Mouse (Mus musculus): Measurements from ENCODE around the gene Hs3st3a1. TPM values are rescaled to one million over a fixed set of nuclear protein-coding genes. Genes with fewer than 3 reads are reported as not detected.

Gene Hs3st3a1
- polyA plus RNA-seq, 1 experiment from 2014 or later: 2.5 TPM

GRCm38 (mm10) chr11:64495935-64496334 lies 60.8 kb downstream of the Hs3st3a1 start:
- 29% methylated on average over 3 of the region's 3 CpGs for WGBS
- ATAC-seq (replicated peaks; ENCODE audit: low FRiP score, low TSS enrichment, low read depth) (no peak), DNase-seq (ENCODE audit: low spot score) (no peak)
- H3K36me3 ChIP-seq (ENCODE audit: control insufficient read depth, insufficient read depth, low read length): no peaks in the 10 kb centered on the region
- H3K27me3 ChIP-seq (replicated peaks; ENCODE audit: control insufficient read depth, insufficient read depth, low read length): no peaks in the 10 kb centered on the region
- H3K4me2 ChIP-seq (ENCODE audit: low read length): no peak overlapping the region
- no peak overlapping the region for H3K4me3 ChIP-seq (ENCODE audit: low read depth, low read length)
- no peaks in the 10 kb centered on the region for H3K9me3 ChIP-seq (ENCODE audit: control insufficient read depth, low read length)
- H3K4me1 ChIP-seq (replicated peaks; ENCODE audit: control insufficient read depth, insufficient read depth, low read length): no peaks in the 10 kb centered on the region
- no peak overlapping the region for H3K27ac ChIP-seq (ENCODE audit: low read depth)
- H3K9ac ChIP-seq (ENCODE audit: low read length): no peak overlapping the region

GRCm38 (mm10) chr11:64496677-64497076 lies 61.5 kb downstream of the Hs3st3a1 start:
- H3K36me3 ChIP-seq (ENCODE audit: control insufficient read depth, insufficient read depth, low read length): no peaks in the 10 kb centered on the region
- DNase-seq (ENCODE audit: low spot score) (no peak), ATAC-seq (replicated peaks; ENCODE audit: low FRiP score, low TSS enrichment, low read depth) (no peak)
- no peak overlapping the region for H3K27ac ChIP-seq (ENCODE audit: low read depth)
- no peak overlapping the region for H3K4me3 ChIP-seq (ENCODE audit: low read depth, low read length)
- H3K9me3 ChIP-seq (ENCODE audit: control insufficient read depth, low read length): no peaks in the 10 kb centered on the region
- WGBS: 36% methylated on average over 3 of the region's 3 CpGs
- no peak overlapping the region for H3K4me2 ChIP-seq (ENCODE audit: low read length)
- no peaks in the 10 kb centered on the region for H3K27me3 ChIP-seq (replicated peaks; ENCODE audit: control insufficient read depth, insufficient read depth, low read length)
- no peaks in the 10 kb centered on the region for H3K4me1 ChIP-seq (replicated peaks; ENCODE audit: control insufficient read depth, insufficient read depth, low read length)
- H3K9ac ChIP-seq (ENCODE audit: low read length): no peak overlapping the region

- Histone ChIP-seq H3K4me3 (ENCODE audit: low read depth, low read length) (no peak overlapping the region), H3K27me3 (replicated peaks; ENCODE audit: control insufficient read depth, insufficient read depth, low read length) (no peaks in the 10 kb centered on the region), H3K36me3 (ENCODE audit: control insufficient read depth, insufficient read depth, low read length) (no peaks in the 10 kb centered on the region), H3K9me3 (ENCODE audit: control insufficient read depth, low read length) (no peaks in the 10 kb centered on the region), H3K4me2 (ENCODE audit: low read length) (no peak overlapping the region), H3K9ac (ENCODE audit: low read length) (no peak overlapping the region), H3K27ac (ENCODE audit: low read depth) (no peak overlapping the region), H3K4me1 (replicated peaks; ENCODE audit: control insufficient read depth, insufficient read depth, low read length) (no peaks in the 10 kb centered on the region)
- WGBS: 91% methylated on average over 5 of the region's 5 CpGs
- DNase-seq (ENCODE audit: low spot score) (no peak), ATAC-seq (replicated peaks; ENCODE audit: low FRiP score, low TSS enrichment, low read depth) (no peak)
These were observed 65.5 kb downstream of the Hs3st3a1 start for GRCm38 (mm10) chr11:64500536-64501112.

- no peak overlapping the region for H3K9ac ChIP-seq (ENCODE audit: low read length)
- DNase-seq (ENCODE audit: low spot score) (no peak), ATAC-seq (replicated peaks; ENCODE audit: low FRiP score, low TSS enrichment, low read depth) (no peak)
- no peaks in the 10 kb centered on the region for H3K27me3 ChIP-seq (replicated peaks; ENCODE audit: control insufficient read depth, insufficient read depth, low read length)
- H3K4me2 ChIP-seq (ENCODE audit: low read length): no peak overlapping the region
- no peak overlapping the region for H3K27ac ChIP-seq (ENCODE audit: low read depth)
- no peak overlapping the region for H3K4me3 ChIP-seq (ENCODE audit: low read depth, low read length)
- no peaks in the 10 kb centered on the region for H3K36me3 ChIP-seq (ENCODE audit: control insufficient read depth, insufficient read depth, low read length)
- WGBS: 90% methylated on average over 3 of the region's 3 CpGs
- H3K9me3 ChIP-seq (ENCODE audit: control insufficient read depth, low read length): no peaks in the 10 kb centered on the region
- no peaks in the 10 kb centered on the region for H3K4me1 ChIP-seq (replicated peaks; ENCODE audit: control insufficient read depth, insufficient read depth, low read length)
These were observed 67.9 kb downstream of the Hs3st3a1 start for GRCm38 (mm10) chr11:64503040-64503439.

GRCm38 (mm10) chr11:64505924-64506323 lies 70.8 kb downstream of the Hs3st3a1 start:
- Histone ChIP-seq H3K4me3 (ENCODE audit: low read depth, low read length) (no peak overlapping the region), H3K27me3 (replicated peaks; ENCODE audit: control insufficient read depth, insufficient read depth, low read length) (no peaks in the 10 kb centered on the region), H3K36me3 (ENCODE audit: control insufficient read depth, insufficient read depth, low read length) (no peaks in the 10 kb centered on the region), H3K4me1 (replicated peaks; ENCODE audit: control insufficient read depth, insufficient read depth, low read length) (no peaks in the 10 kb centered on the region), H3K4me2 (ENCODE audit: low read length) (no peak overlapping the region), H3K9ac (ENCODE audit: low read length) (no peak overlapping the region), H3K27ac (ENCODE audit: low read depth) (no peak overlapping the region), H3K9me3 (ENCODE audit: control insufficient read depth, low read length) (no peaks in the 10 kb centered on the region)
- ATAC-seq (replicated peaks; ENCODE audit: low FRiP score, low TSS enrichment, low read depth): no peak
- no peak for DNase-seq (ENCODE audit: low spot score)
- WGBS: 88% methylated on average over 1 of the region's 1 CpGs

- DNase-seq (ENCODE audit: low spot score) (no peak), ATAC-seq (replicated peaks; ENCODE audit: low FRiP score, low TSS enrichment, low read depth) (no peak)
- H3K4me3 ChIP-seq (ENCODE audit: low read depth, low read length): no peak overlapping the region
- no peak overlapping the region for H3K27ac ChIP-seq (ENCODE audit: low read depth)
- no peak overlapping the region for H3K9ac ChIP-seq (ENCODE audit: low read length)
- H3K4me2 ChIP-seq (ENCODE audit: low read length): no peak overlapping the region
- no peaks in the 10 kb centered on the region for H3K36me3 ChIP-seq (ENCODE audit: control insufficient read depth, insufficient read depth, low read length)
- no peaks in the 10 kb centered on the region for H3K4me1 ChIP-seq (replicated peaks; ENCODE audit: control insufficient read depth, insufficient read depth, low read length)
- no peaks in the 10 kb centered on the region for H3K9me3 ChIP-seq (ENCODE audit: control insufficient read depth, low read length)
- no peaks in the 10 kb centered on the region for H3K27me3 ChIP-seq (replicated peaks; ENCODE audit: control insufficient read depth, insufficient read depth, low read length)
- 69% methylated on average over 3 of the region's 3 CpGs for WGBS
These were observed 71.9 kb downstream of the Hs3st3a1 start for GRCm38 (mm10) chr11:64507024-64507423.

GRCm38 (mm10) chr11:64509106-64509505 lies 74.0 kb downstream of the Hs3st3a1 start:
- H3K4me2 ChIP-seq (ENCODE audit: low read length): no peak overlapping the region
- no peak overlapping the region for H3K27ac ChIP-seq (ENCODE audit: low read depth)
- DNase-seq (ENCODE audit: low spot score): no peak
- H3K4me3 ChIP-seq (ENCODE audit: low read depth, low read length): no peak overlapping the region
- H3K9ac ChIP-seq (ENCODE audit: low read length): no peak overlapping the region
- WGBS: 80% methylated on average over 2 of the region's 2 CpGs
- no peaks in the 10 kb centered on the region for H3K4me1 ChIP-seq (replicated peaks; ENCODE audit: control insufficient read depth, insufficient read depth, low read length)
- no peaks in the 10 kb centered on the region for H3K9me3 ChIP-seq (ENCODE audit: control insufficient read depth, low read length)
- ATAC-seq (replicated peaks; ENCODE audit: low FRiP score, low TSS enrichment, low read depth): no peak
- H3K36me3 ChIP-seq (ENCODE audit: control insufficient read depth, insufficient read depth, low read length): no peaks in the 10 kb centered on the region
- no peaks in the 10 kb centered on the region for H3K27me3 ChIP-seq (replicated peaks; ENCODE audit: control insufficient read depth, insufficient read depth, low read length)

- Histone ChIP-seq H3K36me3 (ENCODE audit: control insufficient read depth, insufficient read depth, low read length) (no peaks in the 10 kb centered on the region), H3K27ac (ENCODE audit: low read depth) (no peak overlapping the region), H3K27me3 (replicated peaks; ENCODE audit: control insufficient read depth, insufficient read depth, low read length) (no peaks in the 10 kb centered on the region), H3K9ac (ENCODE audit: low read length) (no peak overlapping the region), H3K4me3 (ENCODE audit: low read depth, low read length) (no peak overlapping the region), H3K4me1 (replicated peaks; ENCODE audit: control insufficient read depth, insufficient read depth, low read length) (no peaks in the 10 kb centered on the region), H3K4me2 (ENCODE audit: low read length) (no peak overlapping the region), H3K9me3 (ENCODE audit: control insufficient read depth, low read length) (no peaks in the 10 kb centered on the region)
- DNase-seq (ENCODE audit: low spot score) (no peak), ATAC-seq (replicated peaks; ENCODE audit: low FRiP score, low TSS enrichment, low read depth) (no peak)
- 74% methylated on average over 4 of the region's 4 CpGs for WGBS
These were observed 77.2 kb downstream of the Hs3st3a1 start for GRCm38 (mm10) chr11:64512301-64512700.

GRCm38 (mm10) chr11:64513419-64513818 lies 78.3 kb downstream of the Hs3st3a1 start:
- Histone ChIP-seq H3K9ac (ENCODE audit: low read length) (no peak overlapping the region), H3K4me2 (ENCODE audit: low read length) (no peak overlapping the region), H3K9me3 (ENCODE audit: control insufficient read depth, low read length) (no peaks in the 10 kb centered on the region), H3K4me3 (ENCODE audit: low read depth, low read length) (no peak overlapping the region), H3K27me3 (replicated peaks; ENCODE audit: control insufficient read depth, insufficient read depth, low read length) (no peaks in the 10 kb centered on the region), H3K36me3 (ENCODE audit: control insufficient read depth, insufficient read depth, low read length) (no peaks in the 10 kb centered on the region), H3K27ac (ENCODE audit: low read depth) (no peak overlapping the region), H3K4me1 (replicated peaks; ENCODE audit: control insufficient read depth, insufficient read depth, low read length) (no peaks in the 10 kb centered on the region)
- DNase-seq (ENCODE audit: low spot score) (no peak), ATAC-seq (replicated peaks; ENCODE audit: low FRiP score, low TSS enrichment, low read depth) (no peak)
- WGBS: 84% methylated on average over 5 of the region's 5 CpGs

Measured in intestine, embryonic 14.5 days (tissue).